Mouse (Mus musculus): ENCODE data around the gene Acp7. TPM values are rescaled to one million over a fixed set of nuclear protein-coding genes. Genes with fewer than 3 reads are reported as not detected.
A peak's percentile ranks its signal among the peaks of the same experiment; 100 is the strongest.

Gene Acp7
- polyA plus RNA-seq, 1 experiment from 2014 or later: not detected

GRCm38 (mm10) chr7:28570982-28571682, 60.0 kb downstream of the Acp7 start:
- H3K4me1 ChIP-seq (ENCODE audit: control insufficient read depth, insufficient read depth, low read length): peaks cover 62% of the 10 kb centered on the region
- H3K4me2 ChIP-seq (ENCODE audit: low read depth, low read length): peak overlapping the region; percentile 44
- peak overlapping the region; percentile 37 for H3K9ac ChIP-seq (ENCODE audit: low read depth, low read length)
- peak; percentile 5 for ATAC-seq
- no peak overlapping the region for H3K4me3 ChIP-seq (ENCODE audit: low read length)
- 30% methylated on average over 5 of the region's 5 CpGs for WGBS
- H3K9me3 ChIP-seq (ENCODE audit: control insufficient read depth, low read length): no peaks in the 10 kb centered on the region
- H3K27me3 ChIP-seq (replicated peaks; ENCODE audit: control insufficient read depth, insufficient read depth, low read length): no peaks in the 10 kb centered on the region
- H3K27ac ChIP-seq (ENCODE audit: low read length): peak overlapping the region; percentile 92
- H3K36me3 ChIP-seq (ENCODE audit: control insufficient read depth, insufficient read depth, low read length): peaks cover 11% of the 10 kb centered on the region

GRCm38 (mm10) chr7:28570291-28570981, 60.7 kb downstream of the Acp7 start:
- peaks cover 56% of the 10 kb centered on the region for H3K4me1 ChIP-seq (ENCODE audit: control insufficient read depth, insufficient read depth, low read length)

GRCm38 (mm10) chr7:28568253-28568652, 62.9 kb downstream of the Acp7 start:
- H3K9me3 ChIP-seq (ENCODE audit: control insufficient read depth, low read length): no peaks in the 10 kb centered on the region
- peaks cover 32% of the 10 kb centered on the region for H3K36me3 ChIP-seq (ENCODE audit: control insufficient read depth, insufficient read depth, low read length)
- peaks cover 40% of the 10 kb centered on the region for H3K4me1 ChIP-seq (ENCODE audit: control insufficient read depth, insufficient read depth, low read length)
- no peak overlapping the region for H3K27ac ChIP-seq (ENCODE audit: low read length)
- H3K27me3 ChIP-seq (replicated peaks; ENCODE audit: control insufficient read depth, insufficient read depth, low read length): no peaks in the 10 kb centered on the region
- H3K4me3 ChIP-seq (ENCODE audit: low read length): no peak overlapping the region
- H3K9ac ChIP-seq (ENCODE audit: low read depth, low read length): no peak overlapping the region
- ATAC-seq: no peak
- H3K4me2 ChIP-seq (ENCODE audit: low read depth, low read length): no peak overlapping the region

More at GRCm38 (mm10) chr7:28570291-28570981, 60.7 kb downstream of the Acp7 start:
- no peaks in the 10 kb centered on the region for H3K9me3 ChIP-seq (ENCODE audit: control insufficient read depth, low read length)
- WGBS: 42% methylated on average over 12 of the region's 12 CpGs
- peak overlapping the region; percentile 37 for H3K9ac ChIP-seq (ENCODE audit: low read depth, low read length)
- peak overlapping the region; percentile 44 for H3K4me2 ChIP-seq (ENCODE audit: low read depth, low read length)
- peaks cover 13% of the 10 kb centered on the region for H3K36me3 ChIP-seq (ENCODE audit: control insufficient read depth, insufficient read depth, low read length)
- peak; percentile 83 for ATAC-seq
- H3K27ac ChIP-seq (ENCODE audit: low read length): peak overlapping the region; percentile 92
- no peak overlapping the region for H3K4me3 ChIP-seq (ENCODE audit: low read length)
- H3K27me3 ChIP-seq (replicated peaks; ENCODE audit: control insufficient read depth, insufficient read depth, low read length): no peaks in the 10 kb centered on the region

GRCm38 (mm10) chr7:28567539-28567938, 63.6 kb downstream of the Acp7 start:
- peaks cover 32% of the 10 kb centered on the region for H3K36me3 ChIP-seq (ENCODE audit: control insufficient read depth, insufficient read depth, low read length)
- ATAC-seq: no peak
- 96% methylated on average over 4 of the region's 4 CpGs for WGBS

GRCm38 (mm10) chr7:28565407-28565806, 65.7 kb downstream of the Acp7 start:
- Histone ChIP-seq H3K4me2 (ENCODE audit: low read depth, low read length) (no peak overlapping the region), H3K9ac (ENCODE audit: low read depth, low read length) (no peak overlapping the region), H3K9me3 (ENCODE audit: control insufficient read depth, low read length) (no peaks in the 10 kb centered on the region), H3K4me1 (ENCODE audit: control insufficient read depth, insufficient read depth, low read length) (peaks cover 13% of the 10 kb centered on the region), H3K36me3 (ENCODE audit: control insufficient read depth, insufficient read depth, low read length) (peaks cover 42% of the 10 kb centered on the region), H3K4me3 (ENCODE audit: low read length) (no peak overlapping the region), H3K27me3 (replicated peaks; ENCODE audit: control insufficient read depth, insufficient read depth, low read length) (no peaks in the 10 kb centered on the region), H3K27ac (ENCODE audit: low read length) (no peak overlapping the region)
- no peak for ATAC-seq
- WGBS: 73% methylated on average over 5 of the region's 5 CpGs

More at GRCm38 (mm10) chr7:28567539-28567938, 63.6 kb downstream of the Acp7 start:
- Histone ChIP-seq H3K27me3 (replicated peaks; ENCODE audit: control insufficient read depth, insufficient read depth, low read length) (no peaks in the 10 kb centered on the region), H3K27ac (ENCODE audit: low read length) (no peak overlapping the region), H3K9me3 (ENCODE audit: control insufficient read depth, low read length) (no peaks in the 10 kb centered on the region), H3K4me1 (ENCODE audit: control insufficient read depth, insufficient read depth, low read length) (peaks cover 34% of the 10 kb centered on the region), H3K4me2 (ENCODE audit: low read depth, low read length) (no peak overlapping the region), H3K4me3 (ENCODE audit: low read length) (no peak overlapping the region), H3K9ac (ENCODE audit: low read depth, low read length) (no peak overlapping the region)

- H3K27ac ChIP-seq (ENCODE audit: low read length): no peak overlapping the region
- peaks cover 6% of the 10 kb centered on the region for H3K4me1 ChIP-seq (ENCODE audit: control insufficient read depth, insufficient read depth, low read length)
- H3K4me3 ChIP-seq (ENCODE audit: low read length): no peak overlapping the region
- H3K36me3 ChIP-seq (ENCODE audit: control insufficient read depth, insufficient read depth, low read length): peaks cover 50% of the 10 kb centered on the region
- 95% methylated on average over 13 of the region's 13 CpGs for WGBS
- ATAC-seq: no peak
- no peak overlapping the region for H3K9ac ChIP-seq (ENCODE audit: low read depth, low read length)
- no peaks in the 10 kb centered on the region for H3K9me3 ChIP-seq (ENCODE audit: control insufficient read depth, low read length)
- no peaks in the 10 kb centered on the region for H3K27me3 ChIP-seq (replicated peaks; ENCODE audit: control insufficient read depth, insufficient read depth, low read length)
- H3K4me2 ChIP-seq (ENCODE audit: low read depth, low read length): no peak overlapping the region
Observed at GRCm38 (mm10) chr7:28562951-28563350, 68.2 kb downstream of the Acp7 start.

GRCm38 (mm10) chr7:28562371-28562770, 68.8 kb downstream of the Acp7 start:
- no peak overlapping the region for H3K9ac ChIP-seq (ENCODE audit: low read depth, low read length)
- peaks cover 46% of the 10 kb centered on the region for H3K36me3 ChIP-seq (ENCODE audit: control insufficient read depth, insufficient read depth, low read length)
- ATAC-seq: no peak
- H3K9me3 ChIP-seq (ENCODE audit: control insufficient read depth, low read length): no peaks in the 10 kb centered on the region
- no peak overlapping the region for H3K4me2 ChIP-seq (ENCODE audit: low read depth, low read length)
- no peak overlapping the region for H3K27ac ChIP-seq (ENCODE audit: low read length)
- no peaks in the 10 kb centered on the region for H3K27me3 ChIP-seq (replicated peaks; ENCODE audit: control insufficient read depth, insufficient read depth, low read length)
- 92% methylated on average over 13 of the region's 13 CpGs for WGBS
- no peak overlapping the region for H3K4me3 ChIP-seq (ENCODE audit: low read length)
- H3K4me1 ChIP-seq (ENCODE audit: control insufficient read depth, insufficient read depth, low read length): peaks cover 6% of the 10 kb centered on the region

- H3K27me3 ChIP-seq (replicated peaks; ENCODE audit: control insufficient read depth, insufficient read depth, low read length): no peaks in the 10 kb centered on the region
- no peak overlapping the region for H3K4me2 ChIP-seq (ENCODE audit: low read depth, low read length)
- peaks cover 6% of the 10 kb centered on the region for H3K4me1 ChIP-seq (ENCODE audit: control insufficient read depth, insufficient read depth, low read length)
- H3K9ac ChIP-seq (ENCODE audit: low read depth, low read length): no peak overlapping the region
- H3K4me3 ChIP-seq (ENCODE audit: low read length): no peak overlapping the region
- no peaks in the 10 kb centered on the region for H3K9me3 ChIP-seq (ENCODE audit: control insufficient read depth, low read length)
- no peak for ATAC-seq
- H3K27ac ChIP-seq (ENCODE audit: low read length): no peak overlapping the region
- 89% methylated on average over 11 of the region's 11 CpGs for WGBS
- peaks cover 42% of the 10 kb centered on the region for H3K36me3 ChIP-seq (ENCODE audit: control insufficient read depth, insufficient read depth, low read length)
Observed at GRCm38 (mm10) chr7:28561967-28562366, 69.2 kb downstream of the Acp7 start.

GRCm38 (mm10) chr7:28560856-28561255, 70.3 kb downstream of the Acp7 start:
- ATAC-seq: no peak

More at GRCm38 (mm10) chr7:28560856-28561255, 70.3 kb downstream of the Acp7 start:
- no peak overlapping the region for H3K9ac ChIP-seq (ENCODE audit: low read depth, low read length)
- peaks cover 15% of the 10 kb centered on the region for H3K4me1 ChIP-seq (ENCODE audit: control insufficient read depth, insufficient read depth, low read length)
- 91% methylated on average over 10 of the region's 10 CpGs for WGBS
- H3K9me3 ChIP-seq (ENCODE audit: control insufficient read depth, low read length): no peaks in the 10 kb centered on the region
- no peak overlapping the region for H3K4me3 ChIP-seq (ENCODE audit: low read length)
- H3K27ac ChIP-seq (ENCODE audit: low read length): no peak overlapping the region
- no peak overlapping the region for H3K4me2 ChIP-seq (ENCODE audit: low read depth, low read length)
- H3K36me3 ChIP-seq (ENCODE audit: control insufficient read depth, insufficient read depth, low read length): peaks cover 37% of the 10 kb centered on the region
- no peaks in the 10 kb centered on the region for H3K27me3 ChIP-seq (replicated peaks; ENCODE audit: control insufficient read depth, insufficient read depth, low read length)

Measured in intestine, embryonic 16.5 days (tissue).